In genomic region chr19:21745586-21745985, GRCm38 (mm10) we compare ENCODE assay signal across 20 mouse cellular contexts. TPM values are rescaled to one million over a fixed set of nuclear protein-coding genes. Genes with fewer than 3 reads are reported as not detected.
DNase-seq lines count a peak whose midpoint lies in the region; ATAC-seq lines count a peak whose summit lies in the region.
"Had no signal": no experiment of that assay in that cellular context is flagged by ENCODE, and none has a peak within 500 bp of the region (broad histone marks: within the 10 kb centered on the region; RNA-seq: fewer than 3 reads in every experiment).

No protein-coding gene starts in this region.

- peak; percentile 52; the same call in 1 of the 2 replicates for ATAC-seq in cerebellum, adult (ENCODE audit: insufficient number of reproducible peaks, low FRiP score, low TSS enrichment)
- ATAC-seq: activated CD4-positive, CD25-positive, alpha-beta regulatory T cell, adult 4 months; inflammation-experienced regulatory T-cells, adult 6 months had no signal

- no peak for DNase-seq in cerebellum, postnatal 4 days (ENCODE audit: low spot score in 2 of 2)
- DNase-seq in heart, adult 11 months: peak; percentile 71
- DNase-seq in heart, adult 18-20 months: no peak
- DNase-seq in brain, adult 2 months (ENCODE audit: low read depth, low spot score): peak; percentile 88
- DNase-seq in cerebellum, adult 9-11 months: peak; percentile 83
- no peak for DNase-seq in right cerebral cortex, adult 2 months (ENCODE audit: low spot score in 2 of 2)
- DNase-seq in ovary, postnatal 14 days (ENCODE audit: low spot score): no peak
- DNase-seq: adrenal gland, postnatal 10 days; heart, postnatal 4 days; kidney, adult 18-20 months; kidney, postnatal 4 days; liver, embryonic 13.5 days; lung, adult 2 months; lung, postnatal 14 days; right cerebral cortex, postnatal 25 days; spleen, adult 18-20 months; thymus, postnatal 14 days had no signal

RNA-seq across cellular contexts. Expression of gene Cemip2, which starts 32.6 kb away (rescaled TPM):
- total RNA-seq in heart, adult 18-20 months (2021): 10 to 100 TPM; 11.0 to 11.3 TPM

Comparison
In these comparisons a context has a peak if more than half of its experiments do, and no peak if none do; other contexts are left out.
1. DNase-seq: peak in heart, adult 11 months (single experiment), brain, adult 2 months (single experiment) and cerebellum, adult 9-11 months (single experiment); none in cerebellum, postnatal 4 days (0 of 2), heart, adult 18-20 months (0 of 2), right cerebral cortex, adult 2 months (0 of 2) and ovary, postnatal 14 days (single experiment).